Mouse (Mus musculus): ENCODE measurements at regions not wholly inside any gene's neighbourhood (a gene's known extent, or its start where the extent isn't known, plus 50 kb on each side); places are given as distances from the start of the nearest gene placed in this dataset.
A peak's percentile ranks its signal among the peaks of the same experiment; 100 is the strongest.

- Histone ChIP-seq H3K9me3 (ENCODE audit: control insufficient read depth, insufficient read depth, low read depth, low read length) (no peaks in the 10 kb centered on the region), H3K36me3 (ENCODE audit: control insufficient read depth, insufficient read depth, low read length, poor library complexity, severe bottlenecking) (no peaks in the 10 kb centered on the region), H3K4me3 (ENCODE audit: insufficient read depth in 1 of 2, low read depth in 1 of 2, low read length in 2 of 2, poor library complexity in 1 of 2, severe bottlenecking in 1 of 2) (peak overlapping the region; percentile 33 to 64), H3K27ac (ENCODE audit: insufficient read depth, low read depth, low read length, poor library complexity, severe bottlenecking) (no peak overlapping the region; the same call in 1 of the 2 replicates), H3K9ac (ENCODE audit: insufficient read depth, low read depth, low read length, poor library complexity, severe bottlenecking) (no peak overlapping the region; the same call in 1 of the 2 replicates), H3K4me1 (ENCODE audit: control insufficient read depth in 2 of 2, insufficient read depth in 2 of 2, low read length in 2 of 2, poor library complexity in 1 of 2) (peaks cover 3 to 7% of the 10 kb centered on the region in 2 experiments; a peak in 3 of 4 replicates)
- TF ChIP-seq MAFK (IDR thresholded peaks at IDR 0.05; ENCODE audit: insufficient read depth, low read depth, low read length), result no peak
- TF ChIP-seq ZC3H11A (IDR thresholded peaks at IDR 0.05; ENCODE audit: borderline replicate concordance, low read depth, low read length), result peak; percentile 66; the same call in 1 of the 2 replicates
- peak; percentile 71 for DNase-seq (ENCODE audit: low read depth, low spot score)
- in situ Hi-C loops (cut with MboI; ENCODE audit: low sequenced_read_pairs in 2 of 2, unreplicated experiment in 2 of 2), result no loop called here
Observed at GRCm38 (mm10) chr2:170266407-170267101, 118.7 kb upstream of the Zfp217 start.

- DNase-seq (ENCODE audit: low read depth, low spot score), result no peak
- no peak overlapping the region for H3K9ac ChIP-seq (ENCODE audit: insufficient read depth, low read depth, low read length, poor library complexity, severe bottlenecking)
- H3K4me3 ChIP-seq (ENCODE audit: insufficient read depth in 1 of 2, low read depth in 1 of 2, low read length in 2 of 2, poor library complexity in 1 of 2, severe bottlenecking in 1 of 2), result no peak overlapping the region
- in situ Hi-C loops (cut with MboI; ENCODE audit: low sequenced_read_pairs in 2 of 2, unreplicated experiment in 2 of 2), result no loop called here
- H3K27ac ChIP-seq (ENCODE audit: insufficient read depth, low read depth, low read length, poor library complexity, severe bottlenecking), result no peak overlapping the region
- peaks cover 5 to 8% of the 10 kb centered on the region in 2 experiments; a peak in 3 of 4 replicates for H3K4me1 ChIP-seq (ENCODE audit: control insufficient read depth in 2 of 2, insufficient read depth in 2 of 2, low read length in 2 of 2, poor library complexity in 1 of 2)
- no peaks in the 10 kb centered on the region for H3K9me3 ChIP-seq (ENCODE audit: control insufficient read depth, insufficient read depth, low read depth, low read length)
- TF ChIP-seq MAFK (IDR thresholded peaks at IDR 0.05; ENCODE audit: insufficient read depth, low read depth, low read length) (no peak), CHD2 (IDR thresholded peaks at IDR 0.05; ENCODE audit: low read depth, low read length) (no peak), HCFC1 (IDR thresholded peaks at IDR 0.05; ENCODE audit: borderline replicate concordance, insufficient read depth, low read length) (no peak), ZNF384 (IDR thresholded peaks at IDR 0.05; ENCODE audit: low read depth, low read length) (no peak), ZC3H11A (IDR thresholded peaks at IDR 0.05; ENCODE audit: borderline replicate concordance, low read depth, low read length) (no peak)
- no peaks in the 10 kb centered on the region for H3K36me3 ChIP-seq (ENCODE audit: control insufficient read depth, insufficient read depth, low read length, poor library complexity, severe bottlenecking)
Observed at GRCm38 (mm10) chr2:170263594-170263993, 115.7 kb upstream of the Zfp217 start.

GRCm38 (mm10) chr2:170261191-170261590 lies 113.3 kb upstream of the Zfp217 start:
- in situ Hi-C loops (cut with MboI; ENCODE audit: low sequenced_read_pairs in 2 of 2, unreplicated experiment in 2 of 2), result no loop called here
- Histone ChIP-seq H3K4me1 (ENCODE audit: control insufficient read depth in 2 of 2, insufficient read depth in 2 of 2, low read length in 2 of 2, poor library complexity in 1 of 2) (peaks cover 2 to 10% of the 10 kb centered on the region in 2 experiments; a peak in 2 of 4 replicates), H3K27ac (ENCODE audit: insufficient read depth, low read depth, low read length, poor library complexity, severe bottlenecking) (no peak overlapping the region), H3K9me3 (ENCODE audit: control insufficient read depth, insufficient read depth, low read depth, low read length) (no peaks in the 10 kb centered on the region), H3K4me3 (ENCODE audit: insufficient read depth in 1 of 2, low read depth in 1 of 2, low read length in 2 of 2, poor library complexity in 1 of 2, severe bottlenecking in 1 of 2) (no peak overlapping the region), H3K36me3 (ENCODE audit: control insufficient read depth, insufficient read depth, low read length, poor library complexity, severe bottlenecking) (no peaks in the 10 kb centered on the region), H3K9ac (ENCODE audit: insufficient read depth, low read depth, low read length, poor library complexity, severe bottlenecking) (no peak overlapping the region)
- no peak for DNase-seq (ENCODE audit: low read depth, low spot score)
- TF ChIP-seq HCFC1 (IDR thresholded peaks at IDR 0.05; ENCODE audit: borderline replicate concordance, insufficient read depth, low read length), result no peak
- TF ChIP-seq ZC3H11A (IDR thresholded peaks at IDR 0.05; ENCODE audit: borderline replicate concordance, low read depth, low read length), result no peak
- no peak for TF ChIP-seq ZNF384 (IDR thresholded peaks at IDR 0.05; ENCODE audit: low read depth, low read length)
- TF ChIP-seq CHD2 (IDR thresholded peaks at IDR 0.05; ENCODE audit: low read depth, low read length), result no peak
- no peak for TF ChIP-seq MAFK (IDR thresholded peaks at IDR 0.05; ENCODE audit: insufficient read depth, low read depth, low read length)

- H3K9ac ChIP-seq (ENCODE audit: insufficient read depth, low read depth, low read length, poor library complexity, severe bottlenecking), result no peak overlapping the region
- no peaks in the 10 kb centered on the region for H3K9me3 ChIP-seq (ENCODE audit: control insufficient read depth, insufficient read depth, low read depth, low read length)
Observed at GRCm38 (mm10) chr2:170259662-170260457, 112.0 kb upstream of the Zfp217 start.

More at GRCm38 (mm10) chr2:170259662-170260457, 112.0 kb upstream of the Zfp217 start:
- H3K27ac ChIP-seq (ENCODE audit: insufficient read depth, low read depth, low read length, poor library complexity, severe bottlenecking), result no peak overlapping the region
- H3K4me3 ChIP-seq (ENCODE audit: insufficient read depth in 1 of 2, low read depth in 1 of 2, low read length in 2 of 2, poor library complexity in 1 of 2, severe bottlenecking in 1 of 2), result no peak overlapping the region
- in situ Hi-C loops (cut with MboI; ENCODE audit: low sequenced_read_pairs in 2 of 2, unreplicated experiment in 2 of 2), result no loop called here
- DNase-seq (ENCODE audit: low read depth, low spot score), result no peak
- TF ChIP-seq ZNF384 (IDR thresholded peaks at IDR 0.05; ENCODE audit: low read depth, low read length) (no peak), HCFC1 (IDR thresholded peaks at IDR 0.05; ENCODE audit: borderline replicate concordance, insufficient read depth, low read length) (no peak), ZC3H11A (IDR thresholded peaks at IDR 0.05; ENCODE audit: borderline replicate concordance, low read depth, low read length) (no peak), MAFK (IDR thresholded peaks at IDR 0.05; ENCODE audit: insufficient read depth, low read depth, low read length) (no peak)
- no peaks in the 10 kb centered on the region for H3K36me3 ChIP-seq (ENCODE audit: control insufficient read depth, insufficient read depth, low read length, poor library complexity, severe bottlenecking)
- peaks cover 2 to 10% of the 10 kb centered on the region in 2 experiments; a peak in 2 of 4 replicates for H3K4me1 ChIP-seq (ENCODE audit: control insufficient read depth in 2 of 2, insufficient read depth in 2 of 2, low read length in 2 of 2, poor library complexity in 1 of 2)
